Mouse (Mus musculus): ENCODE data around the gene Slc16a3. TPM values are rescaled to one million over a fixed set of nuclear protein-coding genes. Genes with fewer than 3 reads are reported as not detected.

Gene Slc16a3
- polyA plus RNA-seq, 1 experiment from 2014 or later = 34.2 TPM

DNA sequence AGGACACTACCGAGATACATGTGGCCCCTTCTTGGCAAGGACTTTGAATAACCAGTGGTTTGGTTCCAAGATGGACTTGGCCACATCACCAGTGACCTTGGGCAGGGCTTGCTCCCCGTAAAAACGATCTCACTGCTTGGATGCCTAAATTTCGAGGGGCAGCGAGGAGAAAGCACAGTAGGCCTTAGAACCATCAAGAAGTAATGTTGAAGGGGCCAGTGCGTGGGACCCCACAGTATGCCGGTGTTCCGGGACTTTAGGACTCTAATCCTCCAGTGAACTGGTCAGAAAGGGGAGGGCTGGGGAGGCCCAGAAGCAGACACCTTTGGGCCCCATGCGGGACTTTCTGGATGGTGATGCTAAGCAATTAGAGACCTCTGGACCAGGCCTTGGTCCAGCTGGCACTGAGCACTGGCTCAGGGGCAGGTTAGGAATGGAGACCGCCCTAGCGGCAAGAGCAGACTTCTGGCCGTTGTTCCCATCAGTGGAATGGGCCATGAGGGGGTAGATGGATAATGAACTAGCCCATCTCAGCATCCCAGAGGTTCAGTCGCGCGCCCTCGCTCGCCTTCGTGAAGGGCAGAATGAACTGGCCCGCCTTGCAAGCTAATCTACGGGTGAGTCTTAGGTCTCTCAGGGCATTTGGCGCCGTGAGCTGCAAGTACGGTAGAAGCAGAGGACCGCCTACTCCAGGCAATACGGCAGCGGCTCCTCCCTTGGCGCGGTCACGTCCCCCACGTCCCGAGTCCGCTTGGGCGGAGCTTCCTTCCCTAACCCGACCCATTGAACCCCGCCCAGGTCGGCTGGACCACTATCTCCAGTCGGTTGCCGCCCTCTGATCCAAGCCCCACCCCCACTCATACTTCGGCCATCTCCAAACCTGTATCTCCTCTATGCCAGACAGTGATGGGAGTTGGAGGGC lies 2.3 kb downstream of the Slc16a3 start:
- ATAC-seq (ENCODE audit: low FRiP score) = peak; percentile 82
- H3K27me3 ChIP-seq = peaks cover 37% of the 10 kb centered on the region
- peak overlapping the region; percentile 59 for H3K4me2 ChIP-seq
- 2% methylated on average over 39 of the region's 39 CpGs for WGBS
- peak overlapping the region; percentile 59 for H3K9ac ChIP-seq
- peaks cover 43% of the 10 kb centered on the region for H3K4me1 ChIP-seq
- peak overlapping the region; percentile 46 for H3K4me3 ChIP-seq (replicated peaks)
- H3K9me3 ChIP-seq = no peaks in the 10 kb centered on the region
- H3K36me3 ChIP-seq (replicated peaks) = peaks cover 8% of the 10 kb centered on the region
- H3K27ac ChIP-seq = peak overlapping the region; percentile 65

DNA sequence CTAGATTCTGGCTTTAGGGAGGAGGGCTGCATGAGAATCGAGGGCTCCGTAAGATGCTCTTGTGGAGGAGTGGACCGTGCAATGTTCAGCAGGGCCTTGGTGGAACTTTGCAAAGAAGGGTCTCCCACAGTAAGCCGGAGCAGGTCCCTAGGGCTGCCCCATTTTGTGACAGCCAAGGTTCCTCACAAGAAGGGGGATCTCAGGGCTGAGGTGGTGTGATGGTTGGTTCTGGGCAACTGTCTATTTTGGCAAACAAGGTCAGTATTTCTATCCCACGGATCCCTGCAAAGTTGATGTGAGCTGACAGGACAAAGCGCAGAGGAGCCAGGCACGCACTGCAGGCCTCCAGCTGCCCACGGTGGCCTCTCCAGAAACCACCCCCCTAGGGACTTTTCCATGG lies 3.0 kb downstream of the Slc16a3 start:
- H3K36me3 ChIP-seq (replicated peaks) = peaks cover 15% of the 10 kb centered on the region
- peaks cover 43% of the 10 kb centered on the region for H3K4me1 ChIP-seq
- H3K27me3 ChIP-seq = peaks cover 37% of the 10 kb centered on the region
- H3K9me3 ChIP-seq = no peaks in the 10 kb centered on the region
- peak; percentile 52; the same call in 1 of the 2 replicates for ATAC-seq (ENCODE audit: low FRiP score)
- peak overlapping the region; percentile 59 for H3K9ac ChIP-seq
- peak overlapping the region; percentile 59 for H3K4me2 ChIP-seq
- peak overlapping the region; percentile 46 for H3K4me3 ChIP-seq (replicated peaks)
- peak overlapping the region; percentile 43 for H3K27ac ChIP-seq
- 17% methylated on average over 8 of the region's 8 CpGs for WGBS

DNA sequence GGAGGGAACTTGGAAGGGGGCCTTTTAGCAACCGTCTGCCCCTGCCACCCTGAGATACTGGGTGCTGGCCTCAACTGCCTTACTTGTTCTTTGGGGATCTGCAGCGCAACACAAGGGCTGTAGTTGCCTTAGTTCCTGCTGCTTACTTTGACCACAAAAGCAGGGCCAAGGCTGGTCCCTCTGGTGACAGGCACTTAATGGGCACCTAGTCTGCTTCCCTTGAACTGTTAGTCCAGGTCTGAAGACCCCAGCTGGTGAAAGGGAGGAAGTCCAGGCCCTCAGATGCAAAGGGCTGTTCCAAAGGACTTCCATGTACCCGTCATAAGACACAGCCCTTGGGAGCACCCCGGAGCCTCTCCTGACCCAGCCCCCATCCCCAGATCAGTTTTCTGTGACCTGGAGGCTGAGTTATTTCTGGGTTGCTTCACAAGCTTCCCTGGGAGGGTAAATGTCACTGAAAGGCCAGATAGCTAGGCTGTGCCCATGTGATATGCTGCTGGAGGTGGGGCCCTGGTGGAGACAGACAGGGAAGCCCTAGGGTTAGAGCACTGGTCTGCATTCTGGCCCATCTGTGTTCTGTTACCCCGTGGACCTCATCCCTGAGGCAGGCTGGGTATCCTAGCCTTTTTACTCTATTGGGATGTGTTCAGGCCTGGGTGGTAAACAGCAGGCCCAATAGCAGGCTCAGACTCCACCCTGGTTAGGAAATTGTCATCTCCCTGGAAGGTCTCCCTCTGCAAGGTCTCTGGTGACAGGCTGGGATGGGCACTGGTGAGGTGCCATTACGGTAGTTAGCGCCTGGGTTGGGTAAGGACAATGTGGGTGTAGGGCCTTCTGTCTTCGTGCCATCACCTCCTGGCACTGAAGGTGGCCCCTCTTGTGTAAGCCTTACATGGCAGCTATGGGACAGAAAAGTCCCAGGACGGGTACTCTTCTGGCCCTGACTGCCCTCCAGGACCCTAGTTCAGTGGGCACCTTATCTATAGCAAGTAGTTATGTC lies 3.8 kb downstream of the Slc16a3 start:
- Histone ChIP-seq H3K9me3 (no peaks in the 10 kb centered on the region), H3K27ac (peak overlapping the region; percentile 56; the same call in 1 of the 2 replicates), H3K9ac (peak overlapping the region; percentile 59; the same call in 1 of the 2 replicates), H3K4me1 (peaks cover 43% of the 10 kb centered on the region), H3K36me3 (replicated peaks) (peaks cover 23% of the 10 kb centered on the region), H3K4me2 (peak overlapping the region; percentile 59), H3K4me3 (replicated peaks) (no peak overlapping the region), H3K27me3 (peaks cover 36% of the 10 kb centered on the region)
- ATAC-seq (ENCODE audit: low FRiP score) = no peak
- WGBS = 78% methylated on average over 9 of the region's 9 CpGs

DNA sequence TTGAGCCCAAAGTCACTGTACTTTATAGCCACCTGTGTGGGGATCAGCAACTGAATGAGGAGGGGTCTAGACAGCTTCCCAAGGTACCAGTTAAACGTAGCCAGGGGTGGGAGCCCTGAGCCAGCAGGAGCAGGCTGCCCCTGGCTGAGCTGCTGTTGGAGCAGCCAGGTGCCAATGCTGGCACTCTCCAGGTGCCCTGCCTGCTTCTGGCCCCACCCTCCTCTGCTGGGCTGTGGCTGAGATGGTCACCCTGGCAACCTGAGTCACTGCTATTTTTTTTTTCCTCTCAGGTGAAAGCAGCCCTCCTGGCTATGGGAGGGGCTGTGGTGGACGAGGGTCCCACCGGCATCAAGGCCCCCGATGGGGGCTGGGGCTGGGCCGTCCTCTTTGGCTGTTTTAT lies 6.7 kb downstream of the Slc16a3 start:
- Histone ChIP-seq H3K36me3 (replicated peaks) (peaks cover 49% of the 10 kb centered on the region), H3K4me1 (peaks cover 27% of the 10 kb centered on the region), H3K9ac (peak overlapping the region; percentile 12; the same call in 1 of the 2 replicates), H3K4me3 (replicated peaks) (no peak overlapping the region), H3K9me3 (no peaks in the 10 kb centered on the region), H3K27me3 (peaks cover 6% of the 10 kb centered on the region), H3K27ac (no peak overlapping the region), H3K4me2 (no peak overlapping the region)
- no peak for ATAC-seq (ENCODE audit: low FRiP score)
- 84% methylated on average over 5 of the region's 5 CpGs for WGBS

DNA sequence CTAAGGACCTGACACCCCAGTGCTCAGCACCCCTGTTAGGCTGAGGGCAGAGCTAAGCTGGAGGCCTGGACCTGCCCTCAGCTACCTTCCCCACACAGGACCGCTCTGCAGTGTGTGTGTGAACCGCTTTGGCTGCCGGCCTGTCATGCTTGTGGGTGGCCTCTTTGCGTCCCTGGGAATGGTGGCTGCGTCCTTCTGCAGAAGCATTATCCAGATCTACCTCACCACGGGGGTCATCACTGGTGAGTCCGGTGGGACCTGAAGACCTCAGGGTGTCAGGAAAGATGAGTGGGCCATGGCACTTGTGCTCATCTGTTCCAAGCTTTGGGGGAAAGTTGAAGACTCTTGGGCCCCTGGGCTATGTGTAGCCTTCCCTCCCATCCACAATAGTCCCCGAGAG lies 7.4 kb downstream of the Slc16a3 start:
- Histone ChIP-seq H3K27me3 (no peaks in the 10 kb centered on the region), H3K4me3 (replicated peaks) (no peak overlapping the region), H3K9me3 (no peaks in the 10 kb centered on the region), H3K4me1 (peaks cover 20% of the 10 kb centered on the region), H3K36me3 (replicated peaks) (peaks cover 55% of the 10 kb centered on the region), H3K9ac (no peak overlapping the region), H3K4me2 (no peak overlapping the region), H3K27ac (no peak overlapping the region)
- WGBS = 91% methylated on average over 8 of the region's 8 CpGs
- no peak for ATAC-seq (ENCODE audit: low FRiP score)

DNA sequence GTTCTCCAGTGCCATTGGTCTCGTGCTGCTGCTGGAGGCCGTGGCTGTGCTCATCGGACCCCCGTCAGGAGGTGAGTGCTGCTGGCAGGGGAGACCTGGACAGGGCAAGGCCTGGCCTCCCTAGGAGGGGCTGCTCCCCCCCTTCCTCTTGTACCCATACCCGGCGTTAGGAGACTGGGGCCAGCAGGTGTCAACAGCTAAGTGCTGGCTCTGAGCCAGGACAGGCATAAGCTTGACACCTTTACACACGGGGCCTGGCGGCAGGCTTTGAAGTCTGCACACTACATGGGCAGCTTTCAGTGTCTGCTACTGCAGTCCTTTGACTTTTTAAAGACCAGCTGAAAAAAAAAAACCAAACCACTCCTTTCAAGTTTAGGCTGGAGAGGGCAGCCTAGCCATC lies 8.8 kb downstream of the Slc16a3 start:
- Histone ChIP-seq H3K4me2 (no peak overlapping the region), H3K9ac (no peak overlapping the region), H3K4me3 (replicated peaks) (no peak overlapping the region), H3K27ac (no peak overlapping the region), H3K27me3 (no peaks in the 10 kb centered on the region), H3K36me3 (replicated peaks) (peaks cover 68% of the 10 kb centered on the region), H3K9me3 (no peaks in the 10 kb centered on the region), H3K4me1 (peaks cover 6% of the 10 kb centered on the region)
- 70% methylated on average over 8 of the region's 8 CpGs for WGBS
- ATAC-seq (ENCODE audit: low FRiP score) = no peak

DNA sequence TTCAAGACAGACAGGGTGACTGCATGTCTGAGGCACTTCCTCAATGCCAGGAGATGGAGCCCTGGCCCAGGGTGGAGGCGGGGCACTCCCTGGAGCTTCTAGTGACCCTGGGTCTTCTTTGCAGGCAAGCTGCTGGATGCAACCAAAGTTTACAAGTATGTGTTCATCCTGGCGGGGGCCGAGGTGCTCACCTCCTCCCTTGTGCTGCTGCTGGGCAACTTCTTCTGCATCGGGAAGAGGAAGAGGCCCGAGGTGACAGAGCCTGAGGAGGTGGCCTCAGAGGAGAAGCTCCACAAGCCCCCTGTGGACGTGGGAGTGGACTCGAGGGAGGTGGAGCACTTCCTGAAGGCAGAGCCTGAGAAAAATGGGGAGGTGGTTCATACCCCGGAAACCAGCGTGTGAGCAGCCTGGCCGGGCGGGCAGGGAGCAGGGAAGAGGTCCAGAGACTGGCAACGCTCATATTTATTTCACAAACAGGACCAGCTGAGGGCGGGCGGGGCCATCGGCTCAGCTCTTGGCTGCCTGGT lies 9.5 kb downstream of the Slc16a3 start:
- WGBS = 81% methylated on average over 15 of the region's 15 CpGs
- no peak overlapping the region for H3K9ac ChIP-seq

DNA sequence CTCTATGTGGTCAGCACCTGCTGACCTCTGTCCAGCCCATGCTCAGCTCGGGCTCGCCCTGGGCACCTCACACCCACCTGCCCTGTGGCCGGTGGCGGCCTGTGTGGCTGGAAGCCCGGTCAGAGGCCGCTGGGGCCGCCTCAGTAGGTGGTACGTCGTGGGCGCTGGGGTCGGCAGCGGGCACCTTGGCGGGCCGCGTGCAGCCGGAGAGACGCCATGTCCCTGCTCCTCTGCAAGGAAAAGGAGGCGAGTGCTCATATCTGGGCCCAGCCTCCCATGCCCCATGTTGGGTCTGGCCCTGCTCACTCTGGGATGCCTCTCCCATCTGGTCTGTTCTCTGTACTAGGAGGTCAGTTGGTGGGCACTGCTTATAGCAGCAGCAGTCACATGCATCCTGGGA lies 10.8 kb downstream of the Slc16a3 start:
- Histone ChIP-seq H3K4me3 (replicated peaks) (no peak overlapping the region), H3K9me3 (no peaks in the 10 kb centered on the region), H3K4me2 (no peak overlapping the region), H3K27me3 (no peaks in the 10 kb centered on the region), H3K4me1 (no peaks in the 10 kb centered on the region; the same call in 1 of the 2 replicates), H3K9ac (no peak overlapping the region), H3K36me3 (replicated peaks) (peaks cover 86% of the 10 kb centered on the region), H3K27ac (no peak overlapping the region)
- peak; percentile 3; the same call in 1 of the 2 replicates for ATAC-seq (ENCODE audit: low FRiP score)
- 94% methylated on average over 18 of the region's 18 CpGs for WGBS

More for the DNA sequence above, 9.5 kb downstream of the Slc16a3 start:
- Histone ChIP-seq H3K27me3 (no peaks in the 10 kb centered on the region), H3K9me3 (no peaks in the 10 kb centered on the region), H3K4me2 (no peak overlapping the region), H3K4me1 (no peaks in the 10 kb centered on the region), H3K4me3 (replicated peaks) (no peak overlapping the region), H3K36me3 (replicated peaks) (peaks cover 75% of the 10 kb centered on the region), H3K27ac (no peak overlapping the region)
- no peak for ATAC-seq (ENCODE audit: low FRiP score)

DNA sequence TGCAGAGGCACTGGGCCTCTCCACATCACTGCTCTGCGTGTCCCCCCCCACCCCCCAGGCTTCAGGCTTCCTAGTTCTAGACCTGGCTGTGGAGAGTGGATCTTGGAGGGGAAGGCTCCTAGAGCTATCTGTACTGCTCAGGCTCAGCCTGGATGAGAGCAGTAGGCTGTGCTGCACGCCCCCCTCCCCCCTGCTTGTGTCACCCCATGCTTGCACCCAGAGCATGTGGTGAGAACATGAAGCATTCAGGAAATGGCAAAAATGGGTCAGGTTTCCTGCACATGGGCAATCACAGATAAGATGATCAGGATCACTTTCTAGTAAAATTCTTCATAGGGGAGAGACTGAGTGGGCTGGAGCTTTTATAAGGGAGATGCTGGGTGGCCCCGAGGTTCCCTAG lies 11.3 kb downstream of the Slc16a3 start:
- Histone ChIP-seq H3K9ac (no peak overlapping the region), H3K36me3 (replicated peaks) (peaks cover 90% of the 10 kb centered on the region), H3K4me2 (no peak overlapping the region), H3K27me3 (no peaks in the 10 kb centered on the region), H3K9me3 (no peaks in the 10 kb centered on the region), H3K4me3 (replicated peaks) (no peak overlapping the region), H3K27ac (no peak overlapping the region), H3K4me1 (no peaks in the 10 kb centered on the region; the same call in 1 of the 2 replicates)
- 81% methylated on average over 3 of the region's 3 CpGs for WGBS
- ATAC-seq (ENCODE audit: low FRiP score) = no peak

DNA sequence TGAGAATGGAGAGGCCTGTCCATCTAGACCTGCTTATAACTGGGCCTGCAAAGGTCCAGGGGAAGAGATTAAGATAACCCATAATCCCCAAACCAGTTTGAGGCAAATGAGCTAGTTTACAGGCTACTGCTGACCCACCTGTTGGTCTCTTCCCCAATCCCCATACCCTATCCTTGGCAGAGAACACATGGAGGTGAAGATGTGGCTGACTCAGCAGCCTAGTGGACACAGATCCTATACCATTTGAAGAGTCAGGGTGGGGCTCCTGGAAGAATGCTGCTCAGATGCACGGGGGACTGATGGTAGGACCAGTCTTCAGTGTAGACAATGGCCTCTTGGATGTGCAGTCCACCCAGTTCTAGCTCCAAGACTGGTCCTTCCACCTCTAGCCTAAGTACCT lies 12.0 kb downstream of the Slc16a3 start:
- ATAC-seq (ENCODE audit: low FRiP score) = no peak
- Histone ChIP-seq H3K9me3 (no peaks in the 10 kb centered on the region), H3K4me3 (replicated peaks) (no peak overlapping the region), H3K36me3 (replicated peaks) (peaks cover 95% of the 10 kb centered on the region), H3K27ac (no peak overlapping the region), H3K27me3 (no peaks in the 10 kb centered on the region), H3K9ac (no peak overlapping the region), H3K4me1 (peaks cover 3% of the 10 kb centered on the region), H3K4me2 (no peak overlapping the region)
- WGBS = 70% methylated on average over 1 of the region's 1 CpGs

DNA sequence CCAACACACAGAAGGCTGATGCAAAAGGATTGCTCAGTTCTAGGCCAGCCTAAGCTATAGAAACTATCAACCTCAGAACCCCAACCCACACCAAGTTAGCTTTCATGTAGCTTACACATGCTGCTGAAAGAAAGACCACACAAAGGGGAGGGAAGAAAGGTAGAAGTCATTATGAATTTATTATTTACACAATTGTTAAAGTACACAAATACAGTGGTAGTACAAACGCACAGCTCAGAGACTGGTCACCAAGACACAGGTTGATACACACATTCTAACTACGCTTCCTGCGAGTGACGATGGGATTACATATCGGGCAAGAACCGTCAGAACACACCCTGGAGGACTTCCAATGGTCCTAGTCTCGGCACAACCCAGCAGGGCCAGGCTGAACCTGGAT lies 13.3 kb downstream of the Slc16a3 start:
- Histone ChIP-seq H3K27me3 (no peaks in the 10 kb centered on the region), H3K4me1 (peaks cover 7% of the 10 kb centered on the region), H3K9ac (no peak overlapping the region), H3K9me3 (no peaks in the 10 kb centered on the region), H3K36me3 (replicated peaks) (peaks cover 95% of the 10 kb centered on the region), H3K4me3 (replicated peaks) (no peak overlapping the region), H3K4me2 (no peak overlapping the region), H3K27ac (no peak overlapping the region)
- 81% methylated on average over 7 of the region's 7 CpGs for WGBS
- ATAC-seq (ENCODE audit: low FRiP score) = no peak
